Mouse (Mus musculus): ENCODE data around the gene Lingo4. TPM values are rescaled to one million over a fixed set of nuclear protein-coding genes. Genes with fewer than 3 reads are reported as not detected.

Lingo4 gene
- polyA plus RNA-seq, 1 experiment from 2014 or later: 0.42 TPM

- ATAC-seq (ENCODE audit: low FRiP score, low TSS enrichment): no peak
- 94% methylated on average over 16 of the region's 16 CpGs for WGBS
- Histone ChIP-seq H3K9me3 (ENCODE audit: control insufficient read depth, low read length) (no peaks in the 10 kb centered on the region), H3K4me1 (replicated peaks; ENCODE audit: control insufficient read depth, insufficient read depth) (no peaks in the 10 kb centered on the region), H3K9ac (ENCODE audit: low read length) (no peak overlapping the region), H3K36me3 (ENCODE audit: control insufficient read depth, insufficient read depth, low read length) (no peaks in the 10 kb centered on the region), H3K27ac (replicated peaks) (no peak overlapping the region), H3K4me3 (ENCODE audit: low read depth, low read length) (no peak overlapping the region), H3K27me3 (ENCODE audit: control insufficient read depth, insufficient read depth, low read length) (no peaks in the 10 kb centered on the region), H3K4me2 (replicated peaks; ENCODE audit: low read depth) (no peak overlapping the region)
- no peak for TF ChIP-seq EP300 (optimal IDR thresholded peaks at IDR 0.05)
- no peak for TF ChIP-seq CTCF (IDR thresholded peaks at IDR 0.05; ENCODE audit: low read depth)
- DNase-seq (ENCODE audit: low spot score): no peak
These were observed 8.9 kb upstream of the Lingo4 start for GRCm38 (mm10) chr3:94389420-94389819.

- no peaks in the 10 kb centered on the region for H3K9me3 ChIP-seq (ENCODE audit: control insufficient read depth, low read length)
- H3K27ac ChIP-seq (replicated peaks): no peak overlapping the region
- DNase-seq (ENCODE audit: low spot score): no peak
- no peaks in the 10 kb centered on the region for H3K36me3 ChIP-seq (ENCODE audit: control insufficient read depth, insufficient read depth, low read length)
- H3K27me3 ChIP-seq (ENCODE audit: control insufficient read depth, insufficient read depth, low read length): no peaks in the 10 kb centered on the region
- no peak overlapping the region for H3K9ac ChIP-seq (ENCODE audit: low read length)
- ATAC-seq (ENCODE audit: low FRiP score, low TSS enrichment): no peak
- no peak overlapping the region for H3K4me2 ChIP-seq (replicated peaks; ENCODE audit: low read depth)
- H3K4me3 ChIP-seq (ENCODE audit: low read depth, low read length): no peak overlapping the region
- H3K4me1 ChIP-seq (replicated peaks; ENCODE audit: control insufficient read depth, insufficient read depth): no peaks in the 10 kb centered on the region
- TF ChIP-seq CTCF (IDR thresholded peaks at IDR 0.05; ENCODE audit: low read depth) (no peak), EP300 (optimal IDR thresholded peaks at IDR 0.05) (no peak)
- WGBS: 77% methylated on average over 5 of the region's 5 CpGs
These were observed 7.3 kb upstream of the Lingo4 start for GRCm38 (mm10) chr3:94391001-94391400.

- 75% methylated on average over 2 of the region's 2 CpGs for WGBS
- Histone ChIP-seq H3K4me2 (replicated peaks; ENCODE audit: low read depth) (no peak overlapping the region), H3K9ac (ENCODE audit: low read length) (no peak overlapping the region), H3K36me3 (ENCODE audit: control insufficient read depth, insufficient read depth, low read length) (no peaks in the 10 kb centered on the region), H3K27ac (replicated peaks) (no peak overlapping the region), H3K27me3 (ENCODE audit: control insufficient read depth, insufficient read depth, low read length) (no peaks in the 10 kb centered on the region), H3K9me3 (ENCODE audit: control insufficient read depth, low read length) (no peaks in the 10 kb centered on the region), H3K4me1 (replicated peaks; ENCODE audit: control insufficient read depth, insufficient read depth) (no peaks in the 10 kb centered on the region), H3K4me3 (ENCODE audit: low read depth, low read length) (no peak overlapping the region)
- ATAC-seq (ENCODE audit: low FRiP score, low TSS enrichment) (no peak), DNase-seq (ENCODE audit: low spot score) (no peak)
- TF ChIP-seq CTCF (IDR thresholded peaks at IDR 0.05; ENCODE audit: low read depth) (no peak), EP300 (optimal IDR thresholded peaks at IDR 0.05) (no peak)
These were observed 6.2 kb upstream of the Lingo4 start for GRCm38 (mm10) chr3:94392128-94392527.

- no peak overlapping the region for H3K9ac ChIP-seq (ENCODE audit: low read length)
- H3K27ac ChIP-seq (replicated peaks): no peak overlapping the region
- H3K36me3 ChIP-seq (ENCODE audit: control insufficient read depth, insufficient read depth, low read length): no peaks in the 10 kb centered on the region
- H3K27me3 ChIP-seq (ENCODE audit: control insufficient read depth, insufficient read depth, low read length): no peaks in the 10 kb centered on the region
- H3K4me3 ChIP-seq (ENCODE audit: low read depth, low read length): no peak overlapping the region
- TF ChIP-seq CTCF (IDR thresholded peaks at IDR 0.05; ENCODE audit: low read depth) (no peak), EP300 (optimal IDR thresholded peaks at IDR 0.05) (no peak)
- DNase-seq (ENCODE audit: low spot score) (no peak), ATAC-seq (ENCODE audit: low FRiP score, low TSS enrichment) (no peak)
- WGBS: 61% methylated on average over 4 of the region's 4 CpGs
- H3K4me2 ChIP-seq (replicated peaks; ENCODE audit: low read depth): no peak overlapping the region
- H3K4me1 ChIP-seq (replicated peaks; ENCODE audit: control insufficient read depth, insufficient read depth): no peaks in the 10 kb centered on the region
- H3K9me3 ChIP-seq (ENCODE audit: control insufficient read depth, low read length): no peaks in the 10 kb centered on the region
These were observed 5.3 kb upstream of the Lingo4 start for GRCm38 (mm10) chr3:94393049-94393448.

- Histone ChIP-seq H3K27ac (replicated peaks) (no peak overlapping the region), H3K9ac (ENCODE audit: low read length) (no peak overlapping the region), H3K27me3 (ENCODE audit: control insufficient read depth, insufficient read depth, low read length) (no peaks in the 10 kb centered on the region), H3K36me3 (ENCODE audit: control insufficient read depth, insufficient read depth, low read length) (no peaks in the 10 kb centered on the region), H3K4me1 (replicated peaks; ENCODE audit: control insufficient read depth, insufficient read depth) (no peaks in the 10 kb centered on the region), H3K9me3 (ENCODE audit: control insufficient read depth, low read length) (no peaks in the 10 kb centered on the region), H3K4me3 (ENCODE audit: low read depth, low read length) (no peak overlapping the region), H3K4me2 (replicated peaks; ENCODE audit: low read depth) (no peak overlapping the region)
- DNase-seq (ENCODE audit: low spot score): no peak
- 74% methylated on average over 1 of the region's 1 CpGs for WGBS
- ATAC-seq (ENCODE audit: low FRiP score, low TSS enrichment): no peak
- TF ChIP-seq EP300 (optimal IDR thresholded peaks at IDR 0.05): no peak
- no peak for TF ChIP-seq CTCF (IDR thresholded peaks at IDR 0.05; ENCODE audit: low read depth)
These were observed 2.0 kb upstream of the Lingo4 start for GRCm38 (mm10) chr3:94396336-94396735.

DNA sequence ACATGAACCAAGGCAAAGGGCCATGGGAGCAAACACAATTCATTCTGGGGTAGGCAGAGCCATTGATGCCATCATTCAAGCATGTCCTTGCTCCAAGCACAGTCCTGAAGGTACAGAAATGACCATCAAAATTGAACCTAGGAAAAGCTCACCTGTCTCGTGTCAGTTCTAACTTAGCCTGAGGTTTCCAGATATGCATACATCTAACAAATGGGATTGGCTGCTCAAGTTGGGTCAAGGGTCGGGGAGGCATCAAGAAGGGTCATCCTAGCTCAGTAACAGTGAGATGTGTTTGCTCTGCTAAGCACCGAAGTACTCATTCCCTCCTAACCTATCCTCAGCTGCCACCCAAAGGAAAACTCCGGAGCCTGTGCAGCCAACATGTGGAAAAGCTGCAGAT lies 1.5 kb upstream of the Lingo4 start:
- Histone ChIP-seq H3K4me2 (replicated peaks; ENCODE audit: low read depth) (no peak overlapping the region), H3K4me3 (ENCODE audit: low read depth, low read length) (no peak overlapping the region), H3K4me1 (replicated peaks; ENCODE audit: control insufficient read depth, insufficient read depth) (no peaks in the 10 kb centered on the region), H3K27me3 (ENCODE audit: control insufficient read depth, insufficient read depth, low read length) (no peaks in the 10 kb centered on the region), H3K9me3 (ENCODE audit: control insufficient read depth, low read length) (no peaks in the 10 kb centered on the region), H3K9ac (ENCODE audit: low read length) (no peak overlapping the region), H3K27ac (replicated peaks) (no peak overlapping the region), H3K36me3 (ENCODE audit: control insufficient read depth, insufficient read depth, low read length) (no peaks in the 10 kb centered on the region)
- DNase-seq (ENCODE audit: low spot score) (no peak), ATAC-seq (ENCODE audit: low FRiP score, low TSS enrichment) (no peak)
- 75% methylated on average over 4 of the region's 4 CpGs for WGBS
- TF ChIP-seq EP300 (optimal IDR thresholded peaks at IDR 0.05) (no peak), CTCF (IDR thresholded peaks at IDR 0.05; ENCODE audit: low read depth) (no peak)
